Mouse (Mus musculus) liver, adult 2 months (tissue): ENCODE measurements around the gene Ndufa3.

Source experiments
- CTCF ChIP-seq: fragments of 200-500 bp; IDR thresholded peaks from 2 replicates; pipeline ENCODE4 v1.5.1; 2011; ENCODE audit warnings: low read depth, low read length, control low read depth
- POLR2A ChIP-seq: fragments of 200-500 bp; IDR thresholded peaks from 2 replicates; pipeline ENCODE4 v1.6.1; 2011; ENCODE audit warnings: low read length, control low read depth; ENCODE audit not compliant: insufficient read depth; ENCODE audit errors: extremely low read depth

- TF ChIP-seq POLR2A (no peak), CTCF (peak; percentile 48)
These were observed 558 bp upstream of the Ndufa3 start for GRCm38 (mm10) chr7:3616389-3617241.
